ENCODE assay signal across 14 mouse cellular contexts in genomic region chr1:184889454-184889853, GRCm38 (mm10).
"Had no signal": no experiment of that assay in that cellular context is flagged by ENCODE, and none has a peak within 500 bp of the region (broad histone marks: within the 10 kb centered on the region; RNA-seq: fewer than 3 reads in every experiment).

No protein-coding gene starts in this region.

- H3K9me3 ChIP-seq: kidney, embryonic 15.5 days; limb, embryonic 10.5 days; lung, embryonic 15.5 days; midbrain, embryonic 10.5 days; neural tube, embryonic 13.5 days; stomach, embryonic 15.5 days had no signal

- H3K27ac ChIP-seq: kidney, embryonic 15.5 days; limb, embryonic 10.5 days; lung, embryonic 15.5 days; midbrain, embryonic 10.5 days; neural tube, embryonic 13.5 days; stomach, embryonic 15.5 days had no signal

- H3K4me1 ChIP-seq: kidney, embryonic 15.5 days; limb, embryonic 10.5 days; lung, embryonic 15.5 days; neural tube, embryonic 13.5 days; stomach, embryonic 15.5 days had no signal

- DNase-seq: kidney, postnatal 14 days; retina, postnatal 1 day; right cerebral cortex, postnatal 4 days; spleen, adult 18-20 months; thymus, adult 18-20 months; thymus, postnatal 14 days had no signal

- H3K9ac ChIP-seq: kidney, embryonic 15.5 days; lung, embryonic 15.5 days; neural tube, embryonic 13.5 days; stomach, embryonic 15.5 days had no signal

- H3K27me3 ChIP-seq: stomach, embryonic 15.5 days had no signal

- H3K36me3 ChIP-seq: kidney, embryonic 15.5 days; limb, embryonic 10.5 days; lung, embryonic 15.5 days; midbrain, embryonic 10.5 days; neural tube, embryonic 13.5 days; stomach, embryonic 15.5 days had no signal

- H3K4me2 ChIP-seq: kidney, embryonic 15.5 days; liver, embryonic 11.5 days; lung, embryonic 15.5 days; neural tube, embryonic 13.5 days; stomach, embryonic 15.5 days had no signal

- ATAC-seq: midbrain, embryonic 16.5 days had no signal

- H3K4me3 ChIP-seq: kidney, embryonic 15.5 days; limb, embryonic 10.5 days; lung, embryonic 15.5 days; midbrain, embryonic 10.5 days; neural tube, embryonic 13.5 days; stomach, embryonic 15.5 days had no signal
